Mouse (Mus musculus) splenic B cell, adult 2 months (primary cell): ENCODE data around the gene 1700018B08Rik.

Source experiments
- DNase-seq: peaks from one replicate; pipeline ENCODE4 v3.0.0-alpha.2; 2011; ENCODE audit warnings: low read depth, low spot score
- H3K27me3 ChIP-seq: 2 replicates; pipeline ENCODE4 v1.6.1; 2012; ENCODE audit warnings: mild to moderate bottlenecking, low read length, moderate library complexity, mixed read lengths; ENCODE audit not compliant: control insufficient read depth, poor library complexity, insufficient read depth, severe bottlenecking
- H3K36me3 ChIP-seq: 2 replicates; pipeline ENCODE4 v1.6.1; 2012; ENCODE audit warnings: mild to moderate bottlenecking, low read length, moderate library complexity, mixed read lengths; ENCODE audit not compliant: control insufficient read depth, poor library complexity, insufficient read depth, severe bottlenecking

The 1700018B08Rik gene

GRCm38 (mm10) chr8:121575661-121576060 is 31.5 kb upstream of the 1700018B08Rik start:
- Histone ChIP-seq H3K36me3 (no peaks in the 10 kb centered on the region), H3K27me3 (no peaks in the 10 kb centered on the region)
- no peak for DNase-seq

GRCm38 (mm10) chr8:121573275-121573674 is 29.2 kb upstream of the 1700018B08Rik start:
- no peaks in the 10 kb centered on the region for H3K27me3 ChIP-seq
- no peak for DNase-seq
- H3K36me3 ChIP-seq: no peaks in the 10 kb centered on the region

GRCm38 (mm10) chr8:121572121-121572520 is 28.0 kb upstream of the 1700018B08Rik start:
- Histone ChIP-seq H3K36me3 (no peaks in the 10 kb centered on the region), H3K27me3 (no peaks in the 10 kb centered on the region)
- no peak for DNase-seq

- DNase-seq: no peak
Measured at GRCm38 (mm10) chr8:121570801-121571200, 26.7 kb upstream of the 1700018B08Rik start.

GRCm38 (mm10) chr8:121570335-121570734 is 26.2 kb upstream of the 1700018B08Rik start:
- Histone ChIP-seq H3K36me3 (no peaks in the 10 kb centered on the region), H3K27me3 (no peaks in the 10 kb centered on the region)
- DNase-seq: no peak

More at GRCm38 (mm10) chr8:121570801-121571200, 26.7 kb upstream of the 1700018B08Rik start:
- Histone ChIP-seq H3K27me3 (no peaks in the 10 kb centered on the region), H3K36me3 (no peaks in the 10 kb centered on the region)

GRCm38 (mm10) chr8:121568321-121568720 is 24.2 kb upstream of the 1700018B08Rik start:
- Histone ChIP-seq H3K36me3 (peaks cover 1% of the 10 kb centered on the region; the same call in 1 of the 2 replicates), H3K27me3 (no peaks in the 10 kb centered on the region)
- DNase-seq: no peak

GRCm38 (mm10) chr8:121563701-121564100 is 19.6 kb upstream of the 1700018B08Rik start:
- no peaks in the 10 kb centered on the region for H3K27me3 ChIP-seq
- H3K36me3 ChIP-seq: peaks cover 1% of the 10 kb centered on the region; the same call in 1 of the 2 replicates
- no peak for DNase-seq

- DNase-seq: no peak
- H3K27me3 ChIP-seq: no peaks in the 10 kb centered on the region
- peaks cover 1% of the 10 kb centered on the region; the same call in 1 of the 2 replicates for H3K36me3 ChIP-seq
Measured at GRCm38 (mm10) chr8:121562941-121563351, 18.8 kb upstream of the 1700018B08Rik start.

- no peak for DNase-seq
- Histone ChIP-seq H3K27me3 (no peaks in the 10 kb centered on the region), H3K36me3 (peaks cover 1% of the 10 kb centered on the region; the same call in 1 of the 2 replicates)
Measured at GRCm38 (mm10) chr8:121561636-121562345, 17.7 kb upstream of the 1700018B08Rik start.

GRCm38 (mm10) chr8:121560432-121561100 is 16.4 kb upstream of the 1700018B08Rik start:
- Histone ChIP-seq H3K36me3 (peaks cover 1% of the 10 kb centered on the region; the same call in 1 of the 2 replicates), H3K27me3 (no peaks in the 10 kb centered on the region)
- no peak for DNase-seq

GRCm38 (mm10) chr8:121559801-121560200 is 15.7 kb upstream of the 1700018B08Rik start:
- H3K36me3 ChIP-seq: peaks cover 1% of the 10 kb centered on the region; the same call in 1 of the 2 replicates
- H3K27me3 ChIP-seq: no peaks in the 10 kb centered on the region
- no peak for DNase-seq

GRCm38 (mm10) chr8:121558538-121558937 is 14.4 kb upstream of the 1700018B08Rik start:
- Histone ChIP-seq H3K27me3 (no peaks in the 10 kb centered on the region), H3K36me3 (peaks cover 3% of the 10 kb centered on the region)
- no peak for DNase-seq

GRCm38 (mm10) chr8:121557746-121558145 is 13.6 kb upstream of the 1700018B08Rik start:
- Histone ChIP-seq H3K27me3 (no peaks in the 10 kb centered on the region), H3K36me3 (peaks cover 5% of the 10 kb centered on the region)
- no peak for DNase-seq

- DNase-seq: no peak
Measured at GRCm38 (mm10) chr8:121553831-121554475, 9.8 kb upstream of the 1700018B08Rik start.

GRCm38 (mm10) chr8:121552506-121552905 is 8.4 kb upstream of the 1700018B08Rik start:
- no peak for DNase-seq
- Histone ChIP-seq H3K27me3 (no peaks in the 10 kb centered on the region), H3K36me3 (peaks cover 5% of the 10 kb centered on the region)

More at GRCm38 (mm10) chr8:121553831-121554475, 9.8 kb upstream of the 1700018B08Rik start:
- peaks cover 5% of the 10 kb centered on the region for H3K36me3 ChIP-seq
- H3K27me3 ChIP-seq: no peaks in the 10 kb centered on the region
